Mouse (Mus musculus): ENCODE measurements around the gene Znrf1. TPM values are rescaled to one million over a fixed set of nuclear protein-coding genes. Genes with fewer than 3 reads are reported as not detected.

Gene Znrf1
- polyA plus RNA-seq, 1 experiment = 166 TPM

GRCm38 (mm10) chr8:111645715-111646114 is 109.8 kb downstream of the Znrf1 start:
- no peak overlapping the region for H3K27ac ChIP-seq (ENCODE audit: insufficient read depth, low read length)
- peaks cover 4% of the 10 kb centered on the region; the same call in 1 of the 2 replicates for H3K4me1 ChIP-seq (ENCODE audit: control insufficient read depth, insufficient read depth, low read length)
- TF ChIP-seq POLR2A (IDR thresholded peaks at IDR 0.05; ENCODE audit: extremely low read depth, insufficient read depth, low read length) (no peak), CTCF (IDR thresholded peaks at IDR 0.05; ENCODE audit: extremely low read depth, insufficient read depth, low read length) (no peak)
- H3K4me3 ChIP-seq (ENCODE audit: insufficient read depth, low read length) = no peak overlapping the region

GRCm38 (mm10) chr8:111648834-111649233 is 112.9 kb downstream of the Znrf1 start:
- Histone ChIP-seq H3K4me1 (ENCODE audit: control insufficient read depth, insufficient read depth, low read length) (peaks cover 2% of the 10 kb centered on the region; the same call in 1 of the 2 replicates), H3K27ac (ENCODE audit: insufficient read depth, low read length) (no peak overlapping the region), H3K4me3 (ENCODE audit: insufficient read depth, low read length) (no peak overlapping the region)
- TF ChIP-seq CTCF (IDR thresholded peaks at IDR 0.05; ENCODE audit: extremely low read depth, insufficient read depth, low read length) (no peak), POLR2A (IDR thresholded peaks at IDR 0.05; ENCODE audit: extremely low read depth, insufficient read depth, low read length) (no peak)

GRCm38 (mm10) chr8:111650651-111651050 is 114.8 kb downstream of the Znrf1 start:
- TF ChIP-seq POLR2A (IDR thresholded peaks at IDR 0.05; ENCODE audit: extremely low read depth, insufficient read depth, low read length) (no peak), CTCF (IDR thresholded peaks at IDR 0.05; ENCODE audit: extremely low read depth, insufficient read depth, low read length) (no peak)
- H3K4me1 ChIP-seq (ENCODE audit: control insufficient read depth, insufficient read depth, low read length) = peaks cover 2% of the 10 kb centered on the region; the same call in 1 of the 2 replicates
- H3K27ac ChIP-seq (ENCODE audit: insufficient read depth, low read length) = no peak overlapping the region
- H3K4me3 ChIP-seq (ENCODE audit: insufficient read depth, low read length) = no peak overlapping the region

GRCm38 (mm10) chr8:111653524-111653923 is 117.6 kb downstream of the Znrf1 start:
- TF ChIP-seq CTCF (IDR thresholded peaks at IDR 0.05; ENCODE audit: extremely low read depth, insufficient read depth, low read length) (no peak), POLR2A (IDR thresholded peaks at IDR 0.05; ENCODE audit: extremely low read depth, insufficient read depth, low read length) (no peak)
- H3K4me1 ChIP-seq (ENCODE audit: control insufficient read depth, insufficient read depth, low read length) = peaks cover 2% of the 10 kb centered on the region; the same call in 1 of the 2 replicates
- H3K27ac ChIP-seq (ENCODE audit: insufficient read depth, low read length) = no peak overlapping the region
- H3K4me3 ChIP-seq (ENCODE audit: insufficient read depth, low read length) = no peak overlapping the region

GRCm38 (mm10) chr8:111657312-111657854 is 121.5 kb downstream of the Znrf1 start:
- Histone ChIP-seq H3K27ac (ENCODE audit: insufficient read depth, low read length) (no peak overlapping the region), H3K4me1 (ENCODE audit: control insufficient read depth, insufficient read depth, low read length) (no peaks in the 10 kb centered on the region), H3K4me3 (ENCODE audit: insufficient read depth, low read length) (no peak overlapping the region)
- TF ChIP-seq POLR2A (IDR thresholded peaks at IDR 0.05; ENCODE audit: extremely low read depth, insufficient read depth, low read length) (no peak), CTCF (IDR thresholded peaks at IDR 0.05; ENCODE audit: extremely low read depth, insufficient read depth, low read length) (no peak)

GRCm38 (mm10) chr8:111658819-111659423 is 123.0 kb downstream of the Znrf1 start:
- TF ChIP-seq CTCF (IDR thresholded peaks at IDR 0.05; ENCODE audit: extremely low read depth, insufficient read depth, low read length) = no peak
- no peaks in the 10 kb centered on the region for H3K4me1 ChIP-seq (ENCODE audit: control insufficient read depth, insufficient read depth, low read length)
- no peak overlapping the region for H3K27ac ChIP-seq (ENCODE audit: insufficient read depth, low read length)
- H3K4me3 ChIP-seq (ENCODE audit: insufficient read depth, low read length) = no peak overlapping the region

GRCm38 (mm10) chr8:111662473-111662872 is 126.6 kb downstream of the Znrf1 start:
- H3K4me3 ChIP-seq (ENCODE audit: insufficient read depth, low read length) = no peak overlapping the region
- no peak for TF ChIP-seq POLR2A (IDR thresholded peaks at IDR 0.05; ENCODE audit: extremely low read depth, insufficient read depth, low read length)
- TF ChIP-seq CTCF (IDR thresholded peaks at IDR 0.05; ENCODE audit: extremely low read depth, insufficient read depth, low read length) = peak; percentile 81

GRCm38 (mm10) chr8:111666751-111667150 is 130.9 kb downstream of the Znrf1 start:
- H3K27ac ChIP-seq (ENCODE audit: insufficient read depth, low read length) = no peak overlapping the region
- TF ChIP-seq POLR2A (IDR thresholded peaks at IDR 0.05; ENCODE audit: extremely low read depth, insufficient read depth, low read length) (no peak), CTCF (IDR thresholded peaks at IDR 0.05; ENCODE audit: extremely low read depth, insufficient read depth, low read length) (no peak)
- H3K4me1 ChIP-seq (ENCODE audit: control insufficient read depth, insufficient read depth, low read length) = no peaks in the 10 kb centered on the region
- H3K4me3 ChIP-seq (ENCODE audit: insufficient read depth, low read length) = no peak overlapping the region

More at GRCm38 (mm10) chr8:111662473-111662872, 126.6 kb downstream of the Znrf1 start:
- no peaks in the 10 kb centered on the region for H3K4me1 ChIP-seq (ENCODE audit: control insufficient read depth, insufficient read depth, low read length)
- no peak overlapping the region for H3K27ac ChIP-seq (ENCODE audit: insufficient read depth, low read length)

Other genes with a start within 250 kb of the Znrf1 start
- gene Rfwd3, start 235.9 kb upstream of the Znrf1 start, polyA plus RNA-seq (2012; rRNA removed) = 15.2 TPM in 2 replicates
- 0.25 and 0.38 TPM in 2 replicates for gene Mlkl, start 197.9 kb upstream of the Znrf1 start, polyA plus RNA-seq (2012; rRNA removed)
- 53.4 and 67.1 TPM in 2 replicates for gene Fa2h, start 142.3 kb upstream of the Znrf1 start, polyA plus RNA-seq (2012; rRNA removed)
- 14.6 and 15.2 TPM in 2 replicates for gene Wdr59, start 14.0 kb upstream of the Znrf1 start, polyA plus RNA-seq (2012; rRNA removed)
- 21.2 and 21.6 TPM in 2 replicates for gene Ldhd, start 94.3 kb downstream of the Znrf1 start, polyA plus RNA-seq (2012; rRNA removed)
- gene Zfp1, start 107.3 kb downstream of the Znrf1 start, polyA plus RNA-seq (2012; rRNA removed) = 27.0 and 28.7 TPM in 2 replicates
- 0.25 TPM in 1 of 2 replicates, not detected in the other for gene Ctrb1, start 154.9 kb downstream of the Znrf1 start, polyA plus RNA-seq (2012; rRNA removed)
- 52.3 and 56.5 TPM in 2 replicates for gene Bcar1, start 207.7 kb downstream of the Znrf1 start, polyA plus RNA-seq (2012; rRNA removed)